Mouse (Mus musculus) hindbrain, embryonic 15.5 days (tissue): Measurements from ENCODE around the gene Ubap2. TPM values are rescaled to one million over a fixed set of nuclear protein-coding genes. Genes with fewer than 3 reads are reported as not detected.

Source experiments
- ATAC-seq: fragments of 200-750 bp; cut with Nextera tagmentation; 2 replicates; pipeline ENCODE4 v1.8.0; 2017; ENCODE audit warnings: low read depth, moderate number of reproducible peaks, moderate TSS enrichment; ENCODE audit not compliant: low FRiP score
- H3K27ac ChIP-seq: fragments of 300-500 bp; sonication (generic); replicated peaks from 2 replicates; pipeline ENCODE4 v1.5.1; 2015; ENCODE audit warnings: mild to moderate bottlenecking, inconsistent platforms
- H3K27me3 ChIP-seq: fragments of 300-500 bp; sonication (generic); 2 replicates; pipeline ENCODE4 v1.6.1; 2015; ENCODE audit warnings: control low read depth, inconsistent platforms
- H3K36me3 ChIP-seq: fragments of 300-500 bp; sonication (generic); 2 replicates; pipeline ENCODE4 v1.6.1; 2015; ENCODE audit warnings: control low read depth, inconsistent platforms
- H3K4me1 ChIP-seq: fragments of 300-500 bp; sonication (generic); replicated peaks from 2 replicates; pipeline ENCODE4 v1.6.1; 2015; ENCODE audit warnings: control low read depth, inconsistent platforms
- H3K4me2 ChIP-seq: fragments of 300-500 bp; sonication (generic); 2 replicates; pipeline ENCODE4 v1.6.1; 2015; ENCODE audit warnings: moderate library complexity, mild to moderate bottlenecking, inconsistent platforms
- H3K4me3 ChIP-seq: fragments of 300-500 bp; sonication (generic); 2 replicates; pipeline ENCODE4 v1.5.1; 2015; ENCODE audit warnings: mild to moderate bottlenecking, inconsistent platforms
- H3K9ac ChIP-seq: fragments of 300-500 bp; sonication (generic); 2 replicates; pipeline ENCODE4 v1.6.1; 2015; ENCODE audit warnings: inconsistent platforms
- H3K9me3 ChIP-seq: fragments of 300-500 bp; sonication (generic); 2 replicates; pipeline ENCODE4 v1.6.1; 2016; ENCODE audit warnings: control low read depth, inconsistent platforms
- WGBS: fragments of 180-500 bp; shearing (Covaris S2); methylation state at CpG from one replicate; pipeline ENCODE4 v1.1.7; 2015; 5-methylcytosine and 5-hydroxymethylcytosine counted together
- polyA plus RNA-seq: library from polyadenylated mRNA; unstranded; fragments of >200 nt; fragmentation: Nextera tagmentation; extraction: Ambion mirVana; gene quantifications from 2 replicates; pipeline ENCODE4 v1.2.1, GENCODE M21; 2015

The Ubap2 gene
- polyA plus RNA-seq, 1 experiment from 2014 or later: 57.5 TPM

DNA sequence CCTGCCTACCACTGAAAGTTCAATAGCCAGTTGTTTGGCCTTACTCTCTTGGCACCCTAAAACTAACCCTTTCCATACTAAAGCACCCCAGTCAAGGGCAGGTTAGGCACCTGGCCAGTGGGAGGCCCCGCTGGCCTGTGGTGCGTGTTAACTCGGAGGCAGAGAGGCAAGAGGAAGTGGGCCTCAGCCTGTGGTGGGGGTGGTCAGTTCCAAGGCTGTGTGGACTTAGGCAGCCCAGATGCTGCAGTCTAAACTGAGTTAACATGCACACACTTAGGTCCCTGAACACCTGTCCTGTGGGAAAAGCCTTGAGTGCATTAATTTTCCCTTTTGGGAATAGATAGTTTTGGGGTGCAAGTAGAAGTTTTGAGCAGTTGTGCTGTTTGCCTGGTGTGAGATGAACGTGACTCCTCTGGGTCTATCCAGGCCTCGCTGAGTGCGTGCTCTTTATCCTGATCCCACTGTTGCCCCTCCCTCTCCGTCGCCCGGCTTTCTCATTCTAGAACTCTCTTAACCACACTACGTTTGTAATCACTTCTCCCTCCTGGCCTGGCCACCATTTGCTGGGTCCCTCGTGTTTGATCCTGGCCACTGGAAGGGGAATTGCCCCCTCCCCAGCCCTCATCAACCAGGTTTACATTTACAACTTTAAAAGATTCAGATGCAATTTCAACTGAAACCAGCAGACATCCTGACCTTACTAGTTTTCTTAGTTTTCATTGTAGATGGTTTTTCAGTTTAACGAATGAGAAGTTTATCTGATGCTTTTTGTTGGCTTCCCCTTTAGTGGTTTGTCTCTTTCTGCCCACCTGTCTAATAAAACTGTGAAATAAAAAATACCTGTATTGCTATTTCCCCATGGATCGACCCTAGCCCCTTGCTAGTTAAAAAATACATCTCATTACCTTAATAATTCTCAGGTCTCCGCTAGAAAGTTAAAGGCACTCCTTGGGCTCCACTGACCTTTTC lies 82.1 kb downstream of the Ubap2 start:
- ATAC-seq: no peak
- WGBS: 78% methylated on average over 14 of the region's 14 CpGs
- no peaks in the 10 kb centered on the region for H3K9me3 ChIP-seq
- H3K9ac ChIP-seq: no peak overlapping the region
- H3K27me3 ChIP-seq: no peaks in the 10 kb centered on the region
- H3K36me3 ChIP-seq: peaks cover 73% of the 10 kb centered on the region
- no peak overlapping the region for H3K4me2 ChIP-seq
- H3K27ac ChIP-seq: no peak overlapping the region
- no peaks in the 10 kb centered on the region for H3K4me1 ChIP-seq
- H3K4me3 ChIP-seq: no peak overlapping the region

DNA sequence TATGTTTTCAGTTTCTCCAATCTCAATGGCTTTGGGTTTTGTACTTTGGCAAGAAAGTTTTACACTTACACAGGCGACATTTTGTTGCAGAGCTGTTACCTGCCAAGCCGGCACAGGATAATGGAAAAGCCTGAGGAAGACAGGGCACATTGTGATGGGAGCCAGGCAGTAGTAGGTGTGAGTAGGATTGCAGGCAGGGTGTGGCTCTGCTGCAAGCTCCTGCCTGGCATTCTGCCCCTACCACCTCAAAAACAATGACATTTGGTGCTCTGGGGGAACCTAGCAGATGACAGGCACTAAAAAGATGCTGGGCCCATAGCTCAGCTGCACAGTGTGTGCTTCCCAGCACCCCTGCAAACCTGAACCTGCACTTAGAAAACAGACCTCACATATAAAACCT lies 85.1 kb downstream of the Ubap2 start:
- no peaks in the 10 kb centered on the region for H3K4me1 ChIP-seq
- H3K4me2 ChIP-seq: no peak overlapping the region
- ATAC-seq: no peak
- H3K27me3 ChIP-seq: no peaks in the 10 kb centered on the region
- no peak overlapping the region for H3K27ac ChIP-seq
- H3K9ac ChIP-seq: no peak overlapping the region
- no peaks in the 10 kb centered on the region for H3K9me3 ChIP-seq
- no peak overlapping the region for H3K4me3 ChIP-seq
- WGBS: 93% methylated on average over 2 of the region's 2 CpGs
- H3K36me3 ChIP-seq: peaks cover 48% of the 10 kb centered on the region

DNA sequence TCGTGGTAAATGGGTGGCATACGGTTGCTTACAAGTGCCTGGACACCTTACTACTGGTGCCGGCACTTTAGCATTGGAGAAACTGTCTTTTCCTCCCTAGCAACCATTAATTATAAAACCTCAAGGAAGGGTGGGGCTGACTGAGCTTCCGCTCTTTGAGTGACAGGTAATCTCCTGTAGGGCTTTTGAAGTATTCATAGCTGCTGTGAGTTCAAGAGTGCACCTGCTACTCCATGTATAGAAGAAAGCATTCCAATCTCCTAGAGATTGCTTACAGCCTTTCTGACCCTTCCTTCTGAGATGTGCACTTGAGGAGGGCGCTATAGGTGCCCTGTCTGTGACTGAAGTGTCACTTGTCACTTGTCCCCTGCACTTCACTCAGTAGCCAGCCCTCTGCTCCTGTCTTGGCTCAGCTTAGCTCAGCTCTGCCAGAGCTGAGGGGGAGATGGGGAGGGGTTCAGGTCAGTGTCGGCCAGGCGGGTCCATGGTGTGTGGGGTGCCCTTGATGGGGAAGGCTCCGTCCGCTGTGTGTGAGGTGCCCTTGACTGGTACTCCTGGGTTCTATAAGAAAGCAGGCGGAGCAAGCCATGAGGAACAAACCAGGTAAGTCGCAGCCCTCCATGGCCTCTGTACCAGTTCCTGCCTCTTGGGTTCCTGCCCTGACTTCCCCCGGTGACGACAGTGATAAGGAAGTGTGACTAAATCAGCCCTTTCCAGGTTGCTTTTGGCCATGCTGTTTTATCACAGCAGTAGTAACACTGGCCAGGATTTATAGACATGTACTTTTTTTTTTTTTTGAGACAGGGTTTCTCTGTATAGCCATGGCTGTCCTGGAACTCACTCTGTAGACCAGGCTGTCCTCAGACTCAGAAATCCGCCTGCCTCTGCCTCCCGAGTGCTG lies 94.9 kb downstream of the Ubap2 start:
- no peaks in the 10 kb centered on the region for H3K9me3 ChIP-seq
- H3K4me2 ChIP-seq: no peak overlapping the region
- no peaks in the 10 kb centered on the region for H3K27me3 ChIP-seq
- no peak overlapping the region for H3K9ac ChIP-seq
- peak; percentile 17; the same call in 1 of the 2 replicates for ATAC-seq
- no peak overlapping the region for H3K4me3 ChIP-seq
- no peaks in the 10 kb centered on the region for H3K4me1 ChIP-seq
- 87% methylated on average over 15 of the region's 15 CpGs for WGBS
- H3K27ac ChIP-seq: no peak overlapping the region
- H3K36me3 ChIP-seq: peaks cover 28% of the 10 kb centered on the region

DNA sequence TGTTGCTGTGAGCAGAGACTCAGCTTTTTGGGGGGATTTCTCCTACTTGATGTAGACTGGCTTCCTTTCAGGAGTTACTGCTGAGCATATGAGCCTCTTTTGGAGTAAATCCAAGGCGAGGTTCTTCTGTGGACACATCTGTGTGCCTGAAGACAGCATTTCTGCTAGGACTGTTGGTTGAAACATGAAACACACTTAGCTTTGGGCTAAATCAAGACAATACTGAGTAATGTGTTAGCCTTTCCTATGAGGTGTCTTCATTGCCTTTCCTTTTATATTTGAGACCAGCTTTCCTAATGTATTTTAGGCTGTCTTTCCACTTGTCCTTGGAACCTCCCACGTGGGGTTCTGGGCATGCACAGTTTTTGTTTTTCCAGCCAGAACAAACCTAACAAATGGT lies 100.3 kb downstream of the Ubap2 start:
- Histone ChIP-seq H3K4me2 (no peak overlapping the region), H3K4me3 (no peak overlapping the region), H3K27ac (no peak overlapping the region), H3K4me1 (no peaks in the 10 kb centered on the region), H3K9me3 (no peaks in the 10 kb centered on the region), H3K9ac (no peak overlapping the region), H3K36me3 (peaks cover 17% of the 10 kb centered on the region; the same call in 1 of the 2 replicates), H3K27me3 (no peaks in the 10 kb centered on the region)
- 85% methylated on average over 2 of the region's 2 CpGs for WGBS
- ATAC-seq: no peak

DNA sequence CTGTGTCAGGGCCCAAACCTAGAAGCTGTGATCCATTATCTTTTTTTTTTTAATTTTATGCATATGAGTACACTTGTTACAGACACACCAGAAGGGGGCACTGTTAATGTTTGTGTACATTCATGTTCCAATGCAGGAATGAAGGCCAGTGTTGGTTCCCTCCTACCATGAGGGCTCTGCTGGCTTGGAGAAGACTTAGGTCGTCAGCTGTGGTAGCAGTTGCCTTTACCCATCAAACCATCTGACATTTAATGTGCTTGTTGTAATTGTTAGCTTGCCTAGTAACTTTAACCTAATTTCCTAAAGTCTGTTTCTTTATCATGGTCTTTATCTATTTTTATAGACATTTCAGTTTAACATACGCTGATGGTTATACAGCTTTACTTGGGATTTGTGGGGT lies 104.0 kb downstream of the Ubap2 start:
- no peaks in the 10 kb centered on the region for H3K9me3 ChIP-seq
- WGBS: 85% methylated on average over 2 of the region's 2 CpGs
- no peak overlapping the region for H3K9ac ChIP-seq
- ATAC-seq: no peak
- no peak overlapping the region for H3K4me3 ChIP-seq
- no peaks in the 10 kb centered on the region for H3K4me1 ChIP-seq
- no peaks in the 10 kb centered on the region for H3K27me3 ChIP-seq
- no peak overlapping the region for H3K27ac ChIP-seq
- H3K4me2 ChIP-seq: no peak overlapping the region
- H3K36me3 ChIP-seq: peaks cover 7% of the 10 kb centered on the region; the same call in 1 of the 2 replicates

DNA sequence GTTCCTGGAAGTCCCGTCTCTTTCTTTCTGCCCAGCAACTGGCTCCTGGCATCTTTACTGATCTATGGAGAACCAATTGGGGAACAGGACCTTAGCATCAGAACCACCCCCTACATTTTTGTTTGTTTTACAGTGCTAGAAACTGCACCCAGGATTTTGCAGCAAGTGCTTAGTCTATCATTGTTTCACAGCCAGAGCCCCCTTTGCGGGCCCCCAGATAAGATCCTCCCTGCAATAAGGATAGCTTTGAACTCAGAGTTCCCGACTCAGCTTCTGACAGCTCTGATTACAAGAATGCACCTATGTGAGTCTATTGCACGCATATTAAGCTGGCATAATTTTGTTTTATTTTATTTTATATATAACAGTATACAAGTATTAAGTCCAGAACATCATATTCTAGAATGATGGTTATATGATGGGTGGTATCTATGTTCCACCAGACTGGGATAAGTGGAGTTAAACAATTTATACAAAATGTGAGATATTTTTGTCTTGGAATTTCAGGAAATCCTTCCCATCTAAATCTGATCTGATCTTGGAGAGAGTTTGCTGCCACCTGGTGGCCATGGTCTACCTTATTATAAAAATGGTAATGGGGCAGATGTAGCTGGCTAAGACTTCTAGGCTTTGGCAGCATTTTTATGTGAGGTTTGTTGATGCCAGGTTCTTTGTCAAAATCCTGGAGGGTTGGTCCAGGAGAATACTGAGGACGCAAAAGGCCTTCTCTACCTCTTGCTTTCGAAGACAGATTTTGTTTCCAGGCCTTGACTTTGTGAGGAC lies 109.1 kb downstream of the Ubap2 start:
- Histone ChIP-seq H3K36me3 (no peaks in the 10 kb centered on the region; the same call in 1 of the 2 replicates), H3K27me3 (no peaks in the 10 kb centered on the region), H3K27ac (peak overlapping the region; percentile 4; the same call in 1 of the 2 replicates), H3K9ac (no peak overlapping the region), H3K4me2 (no peak overlapping the region), H3K4me3 (no peak overlapping the region), H3K9me3 (no peaks in the 10 kb centered on the region), H3K4me1 (0 out of 2 replicates have a peak, but pooled peaks cover 6% of the 10 kb centered on the region)
- 72% methylated on average over 6 of the region's 6 CpGs for WGBS
- ATAC-seq: peak; percentile 47; the same call in 1 of the 2 replicates

DNA sequence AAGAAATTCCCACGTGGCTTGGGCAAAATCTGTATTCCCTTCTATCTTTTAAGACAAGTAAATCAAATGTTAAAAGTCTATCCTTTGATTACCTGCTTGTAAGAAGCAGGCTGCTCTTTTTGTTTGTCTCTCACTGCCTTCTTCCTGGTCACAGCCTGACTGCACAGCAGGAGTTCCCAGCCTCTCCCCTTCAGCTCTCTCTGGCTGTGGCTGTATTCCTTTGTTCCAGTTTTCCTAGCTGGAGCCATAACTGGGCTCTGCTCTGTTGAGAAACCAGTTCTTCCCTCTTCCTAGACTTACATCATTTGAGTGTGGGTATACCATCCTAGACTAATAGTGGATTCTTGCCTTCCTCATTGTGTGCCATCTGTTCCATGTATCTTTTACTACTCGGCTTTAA lies 110.0 kb downstream of the Ubap2 start:
- 0 out of 2 replicates have a peak, but pooled peaks cover 6% of the 10 kb centered on the region for H3K4me1 ChIP-seq
- WGBS: 17% methylated on average over 2 of the region's 2 CpGs
- no peak overlapping the region for H3K4me3 ChIP-seq
- no peaks in the 10 kb centered on the region for H3K27me3 ChIP-seq
- H3K4me2 ChIP-seq: no peak overlapping the region
- no peaks in the 10 kb centered on the region; the same call in 1 of the 2 replicates for H3K36me3 ChIP-seq
- no peaks in the 10 kb centered on the region for H3K9me3 ChIP-seq
- peak overlapping the region; percentile 4 for H3K27ac ChIP-seq
- ATAC-seq: no peak
- no peak overlapping the region for H3K9ac ChIP-seq

DNA sequence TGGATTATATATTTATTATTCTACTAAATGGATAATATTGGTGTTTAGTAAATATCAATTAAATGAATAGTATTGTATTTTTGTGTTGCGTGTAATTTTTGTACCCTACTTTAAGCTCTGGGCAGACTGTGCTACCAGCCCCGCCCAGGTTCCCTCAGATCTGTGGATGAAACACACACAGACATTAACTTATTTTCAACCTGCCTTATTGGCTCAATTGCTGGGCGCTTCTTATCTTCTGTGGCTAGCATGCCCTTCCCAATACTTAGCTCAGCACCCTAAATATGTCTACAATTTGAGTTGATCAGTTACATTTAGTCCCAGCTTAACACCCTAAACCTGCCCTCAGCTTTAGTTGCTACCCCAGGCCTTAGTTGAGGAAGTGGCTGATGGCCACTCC lies 113.7 kb downstream of the Ubap2 start:
- H3K9ac ChIP-seq: no peak overlapping the region
- WGBS: 97% methylated on average over 3 of the region's 3 CpGs
- ATAC-seq: no peak
- 0 out of 2 replicates have a peak, but pooled peaks cover 10% of the 10 kb centered on the region for H3K4me1 ChIP-seq
- no peaks in the 10 kb centered on the region for H3K36me3 ChIP-seq
- H3K4me3 ChIP-seq: no peak overlapping the region
- H3K4me2 ChIP-seq: no peak overlapping the region
- H3K9me3 ChIP-seq: no peaks in the 10 kb centered on the region
- no peaks in the 10 kb centered on the region for H3K27me3 ChIP-seq
- H3K27ac ChIP-seq: no peak overlapping the region

DNA sequence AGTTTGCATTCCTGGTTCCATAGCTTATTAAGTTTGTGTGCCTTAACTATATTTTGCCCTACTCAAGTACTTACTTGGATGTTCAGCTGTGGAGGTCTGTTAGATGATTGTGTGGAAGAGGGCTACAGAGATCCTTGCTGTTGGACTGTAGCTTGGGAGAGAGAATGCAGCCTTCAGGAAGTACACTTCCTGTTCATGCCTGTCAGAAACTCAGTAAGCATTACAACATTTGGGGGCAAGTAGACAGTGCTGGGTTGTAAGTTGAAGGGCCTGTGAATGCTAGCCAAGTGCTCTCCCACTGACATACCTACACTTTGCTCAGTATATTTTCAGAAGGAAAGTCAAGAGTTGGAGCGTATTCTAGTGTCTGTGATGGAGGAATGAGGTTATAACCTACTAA lies 116.7 kb downstream of the Ubap2 start:
- Histone ChIP-seq H3K4me3 (no peak overlapping the region), H3K9me3 (no peaks in the 10 kb centered on the region), H3K4me1 (0 out of 2 replicates have a peak, but pooled peaks cover 3% of the 10 kb centered on the region), H3K36me3 (no peaks in the 10 kb centered on the region), H3K4me2 (no peak overlapping the region), H3K27me3 (no peaks in the 10 kb centered on the region), H3K27ac (no peak overlapping the region), H3K9ac (no peak overlapping the region)
- 90% methylated on average over 1 of the region's 1 CpGs for WGBS
- no peak for ATAC-seq

DNA sequence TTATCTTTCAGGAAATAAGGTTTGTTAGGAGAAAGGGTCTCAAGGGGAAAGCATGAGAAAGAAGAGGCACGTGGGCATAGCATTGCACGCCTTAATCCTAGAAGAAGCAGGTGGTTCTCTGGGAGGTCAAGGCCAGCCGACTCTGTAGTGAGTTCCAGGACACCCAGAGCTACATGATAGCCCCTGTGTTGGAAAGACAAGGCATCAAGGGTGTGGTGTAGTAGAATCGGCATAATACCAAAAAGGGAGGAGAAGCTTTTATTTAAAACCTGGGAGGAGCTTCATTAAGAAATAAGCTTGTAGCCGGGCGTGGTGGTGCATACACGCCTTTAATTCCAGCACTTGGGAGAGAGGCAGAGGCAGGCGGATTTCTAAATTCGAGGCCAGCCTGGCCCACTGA lies 118.0 kb downstream of the Ubap2 start:
- no peak for ATAC-seq
- no peaks in the 10 kb centered on the region for H3K36me3 ChIP-seq
- 88% methylated on average over 9 of the region's 9 CpGs for WGBS
- H3K9ac ChIP-seq: no peak overlapping the region
- H3K9me3 ChIP-seq: no peaks in the 10 kb centered on the region
- H3K4me1 ChIP-seq: 0 out of 2 replicates have a peak, but pooled peaks cover 3% of the 10 kb centered on the region
- no peak overlapping the region for H3K27ac ChIP-seq
- no peak overlapping the region for H3K4me3 ChIP-seq
- H3K27me3 ChIP-seq: no peaks in the 10 kb centered on the region
- H3K4me2 ChIP-seq: no peak overlapping the region

DNA sequence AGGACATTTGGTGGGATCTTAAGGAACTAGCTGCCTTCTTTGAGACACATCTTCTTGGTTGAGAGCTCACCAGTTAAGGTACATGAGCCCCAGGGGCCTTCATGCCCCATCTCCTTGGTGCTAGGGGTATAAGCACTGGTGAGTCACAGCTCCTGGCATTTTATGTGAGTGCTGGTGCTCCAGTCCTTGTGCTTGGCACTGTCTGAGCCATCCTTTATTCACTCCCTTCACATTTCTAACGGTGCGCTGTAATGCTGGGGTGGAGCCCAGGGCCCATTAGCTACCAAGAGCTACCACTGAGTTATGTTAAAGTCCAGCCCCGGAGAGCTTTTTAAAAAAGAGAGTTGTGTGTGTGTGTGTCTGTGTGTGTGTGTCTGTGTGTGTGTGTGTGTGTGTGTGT lies 121.8 kb downstream of the Ubap2 start:
- Histone ChIP-seq H3K36me3 (0 out of 2 replicates have a peak, but pooled peaks cover 3% of the 10 kb centered on the region), H3K4me1 (0 out of 2 replicates have a peak, but pooled peaks cover 6% of the 10 kb centered on the region), H3K9me3 (no peaks in the 10 kb centered on the region), H3K27ac (no peak overlapping the region), H3K27me3 (no peaks in the 10 kb centered on the region), H3K4me2 (no peak overlapping the region), H3K9ac (no peak overlapping the region), H3K4me3 (no peak overlapping the region)
- WGBS: 71% methylated on average over 3 of the region's 3 CpGs
- ATAC-seq: no peak
